Mouse (Mus musculus) olfactory bulb, adult 2 months (tissue): ENCODE results near the gene Ssr2.

Experiments
- CTCF ChIP-seq: fragments of 200-500 bp; IDR thresholded peaks from 2 replicates; pipeline ENCODE4 v1.5.1; 2012; ENCODE audit warnings: low read depth, mild to moderate bottlenecking, low read length, moderate library complexity; ENCODE audit not compliant: insufficient read depth
- POLR2A ChIP-seq: fragments of 200-500 bp; IDR thresholded peaks from 2 replicates; pipeline ENCODE4 v1.6.1; 2012; ENCODE audit warnings: mild to moderate bottlenecking, low read depth, low read length, moderate library complexity; ENCODE audit not compliant: insufficient read depth

- TF ChIP-seq POLR2A (no peak), CTCF (no peak)
These were observed 46.7 kb downstream of the Ssr2 start for GRCm38 (mm10) chr3:88622113-88622940.
